Mouse (Mus musculus) granulocyte monocyte progenitor cell, adult 5-6 weeks (primary cell): ENCODE measurements at regions not wholly inside any gene's neighbourhood (a gene's known extent, or its start where the extent isn't known, plus 50 kb on each side); places are given as distances from the start of the nearest gene placed in this dataset.

Experiments used
- ATAC-seq: replicated peaks from 2 replicates; pipeline ENCODE4 v1.8.0; 2016; ENCODE audit warnings: mild to moderate bottlenecking, moderate TSS enrichment, inconsistent platforms; ENCODE audit not compliant: poor library complexity, severe bottlenecking

- ATAC-seq, result no peak
Observed at GRCm38 (mm10) chr1:14429326-14429725, 1663.8 kb downstream of the 4930444P10Rik start.

DNA sequence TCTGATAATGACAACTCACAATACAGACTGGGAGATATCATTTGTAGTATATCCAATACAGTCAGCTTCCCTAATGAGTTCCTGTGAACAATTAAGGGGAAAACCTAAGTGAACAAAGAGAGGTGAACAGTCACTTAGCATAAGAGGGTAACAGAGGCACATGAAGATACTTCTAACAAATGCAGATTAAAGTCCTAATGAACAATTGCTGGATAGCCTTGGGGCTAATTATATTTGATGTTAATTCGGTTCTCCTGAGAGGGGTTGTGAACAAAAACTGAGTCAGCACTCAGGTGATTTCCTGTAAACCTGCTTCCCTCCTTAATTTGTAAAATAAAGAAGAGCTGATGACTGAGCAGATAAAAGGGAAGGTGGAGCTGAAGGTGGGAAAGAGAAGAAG lies 1672.1 kb downstream of the 4930444P10Rik start:
- no peak for ATAC-seq

DNA sequence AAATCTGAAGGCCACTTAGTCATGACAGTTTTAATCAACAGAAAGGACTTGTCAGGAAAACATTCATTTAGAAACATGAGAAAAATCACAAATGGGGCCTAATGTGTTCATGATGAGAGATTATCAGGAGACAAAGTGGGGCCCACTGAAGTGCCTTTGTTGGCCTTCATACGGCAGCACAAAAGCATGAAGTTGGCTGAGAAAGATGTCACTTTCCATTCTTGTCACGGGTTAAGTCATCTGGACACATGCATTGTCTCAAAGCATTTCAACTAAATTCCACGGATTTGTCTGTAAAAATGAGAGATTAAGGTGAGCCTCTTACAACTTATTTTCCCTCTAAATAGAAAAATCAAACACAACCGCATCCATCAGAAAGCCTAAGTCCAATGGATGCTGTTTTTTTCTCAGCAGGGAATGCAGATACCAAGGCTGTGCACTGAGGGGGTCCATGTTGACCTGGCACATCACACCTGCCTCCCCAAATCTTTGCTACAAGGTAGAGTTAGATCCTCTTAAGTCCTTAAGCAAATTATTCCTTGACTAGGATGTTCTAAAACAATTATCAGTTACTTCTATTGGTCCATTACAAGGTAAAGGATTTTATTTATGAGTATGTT lies 1679.2 kb downstream of the 4930444P10Rik start:
- no peak for ATAC-seq

DNA sequence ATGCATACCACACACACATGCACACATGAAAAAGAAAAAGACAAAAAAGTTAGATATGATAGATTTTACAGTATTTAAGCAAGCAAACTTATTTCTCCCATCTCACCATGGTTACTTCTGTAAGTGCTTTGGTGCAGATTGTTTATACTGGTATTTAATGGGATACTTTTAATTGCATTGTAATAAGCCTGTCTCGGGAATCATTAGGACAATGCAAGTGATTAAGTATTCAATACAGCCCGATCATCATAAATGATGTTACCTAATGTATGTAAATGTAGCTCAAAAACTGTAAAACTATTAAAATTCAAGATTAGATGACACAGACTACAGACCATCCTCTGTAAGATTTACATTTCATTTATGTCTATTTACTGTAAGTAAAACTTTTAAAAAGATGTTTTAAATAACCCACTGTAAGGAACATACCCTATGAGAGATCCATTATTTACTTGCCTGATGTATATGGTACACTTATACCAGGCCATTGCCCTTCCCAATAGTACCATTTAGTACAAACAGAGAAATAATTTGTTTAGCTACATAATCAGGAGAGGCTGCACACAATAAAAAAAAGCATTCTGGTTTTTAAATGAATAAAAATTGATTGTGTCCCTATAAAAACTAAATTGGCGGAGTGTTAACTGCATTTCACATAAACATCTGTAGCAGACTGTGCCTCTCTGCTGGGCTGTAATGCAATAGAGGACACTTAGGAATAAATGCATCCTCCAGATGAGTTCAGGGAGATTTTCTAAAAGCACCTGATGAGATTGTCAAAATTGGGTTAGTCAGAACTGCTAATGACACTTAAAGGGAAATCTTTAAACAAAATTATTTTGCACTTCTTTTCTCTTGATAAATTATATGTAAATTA lies 1722.9 kb downstream of the 4930444P10Rik start:
- ATAC-seq, result no peak

- no peak for ATAC-seq
Observed at GRCm38 (mm10) chr1:14359998-14360640, 1733.0 kb downstream of the 4930444P10Rik start.
